Comparison of ENCODE assay signal across 9 mouse cellular contexts in the genomic region with DNA sequence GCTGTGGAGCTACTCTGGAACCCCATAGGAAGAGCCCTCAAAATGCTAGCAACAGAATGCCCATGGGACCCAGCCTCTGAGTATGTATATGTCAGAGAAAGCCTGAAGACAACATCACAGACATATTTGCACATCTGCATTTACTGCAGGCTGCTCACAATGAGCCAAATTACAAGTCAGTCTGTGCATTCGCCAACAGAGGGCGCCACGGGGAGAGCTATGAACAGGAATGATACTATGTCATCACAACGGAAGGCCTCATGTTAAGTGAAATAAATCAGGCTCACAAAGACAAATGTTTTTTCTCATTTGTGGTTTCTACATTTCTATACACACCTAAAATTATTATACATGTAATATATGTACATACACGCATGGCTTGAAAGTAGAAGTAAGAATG.
A peak's percentile ranks its signal among the peaks of the same experiment; 100 is the strongest.
DNase-seq lines count a peak whose midpoint lies in the region; ATAC-seq lines count a peak whose summit lies in the region.
"Had no signal": no experiment of that assay in that cellular context is flagged by ENCODE, and none has a peak within 500 bp of the region (broad histone marks: within the 10 kb centered on the region; RNA-seq: fewer than 3 reads in every experiment).

No protein-coding gene starts in this region.

- H3K4me1 ChIP-seq in limb, embryonic 11.5 days (ENCODE audit: control insufficient read depth, insufficient read depth, low read length) = no peaks in the 10 kb centered on the region
- H3K4me1 ChIP-seq in limb, embryonic 10.5 days = no peaks in the 10 kb centered on the region
- H3K4me1 ChIP-seq: embryonic facial prominence, embryonic 12.5 days had no signal

- no peak overlapping the region for H3K9ac ChIP-seq in limb, embryonic 11.5 days (ENCODE audit: low read length)
- H3K9ac ChIP-seq: embryonic facial prominence, embryonic 12.5 days had no signal

- no peak overlapping the region for H3K4me3 ChIP-seq in limb, embryonic 11.5 days (ENCODE audit: low read depth, low read length)
- no peak overlapping the region for H3K4me3 ChIP-seq in limb, embryonic 10.5 days
- H3K4me3 ChIP-seq: embryonic facial prominence, embryonic 12.5 days had no signal

- peak; percentile 15 to 25 for DNase-seq in adrenal gland, postnatal 36 days
- no peak for DNase-seq in adrenal gland, adult 8-10 months
- peak; percentile 45 for DNase-seq in limb, embryonic 11.5 days (ENCODE audit: low spot score)
- DNase-seq in limb, embryonic 10.5 days (ENCODE audit: low spot score) = no peak
- DNase-seq in R1 (ENCODE audit: low read depth, low spot score) = peak; percentile 71
- DNase-seq in right cerebral cortex, adult 18-20 months = no peak
- DNase-seq in ovary, postnatal 14 days (ENCODE audit: low spot score) = no peak

- H3K4me2 ChIP-seq in limb, embryonic 11.5 days (ENCODE audit: low read depth, severe bottlenecking) = no peak overlapping the region
- H3K4me2 ChIP-seq: embryonic facial prominence, embryonic 12.5 days had no signal

- no peaks in the 10 kb centered on the region for H3K27me3 ChIP-seq in limb, embryonic 11.5 days (ENCODE audit: control insufficient read depth, insufficient read depth, low read length)
- H3K27me3 ChIP-seq in limb, embryonic 10.5 days (ENCODE audit: low read depth, poor library complexity, severe bottlenecking) = no peaks in the 10 kb centered on the region
- H3K27me3 ChIP-seq: embryonic facial prominence, embryonic 12.5 days had no signal

- no peaks in the 10 kb centered on the region for H3K9me3 ChIP-seq in limb, embryonic 11.5 days (ENCODE audit: control insufficient read depth, low read length)
- no peaks in the 10 kb centered on the region for H3K9me3 ChIP-seq in limb, embryonic 10.5 days (replicated peaks)
- H3K9me3 ChIP-seq: embryonic facial prominence, embryonic 12.5 days had no signal

- no peak overlapping the region for H3K27ac ChIP-seq in limb, embryonic 11.5 days (replicated peaks; ENCODE audit: low read depth, low read length)
- no peak overlapping the region for H3K27ac ChIP-seq in limb, embryonic 10.5 days
- H3K27ac ChIP-seq: embryonic facial prominence, embryonic 12.5 days had no signal

- H3K36me3 ChIP-seq in limb, embryonic 11.5 days (ENCODE audit: control insufficient read depth, insufficient read depth, low read length) = peaks cover 3% of the 10 kb centered on the region; the same call in 1 of the 2 replicates
- H3K36me3 ChIP-seq in limb, embryonic 10.5 days = peaks cover 38% of the 10 kb centered on the region

- WGBS in limb, embryonic 11.5 days = 76% methylated on average over 5 of the region's 5 CpGs
- 79% methylated on average over 5 of the region's 5 CpGs for WGBS in limb, embryonic 10.5 days

- no peak for ATAC-seq in limb, embryonic 11.5 days (ENCODE audit: insufficient number of reproducible peaks, low FRiP score, low TSS enrichment, low read depth)
- peak; percentile 56; the same call in 1 of the 2 replicates for ATAC-seq in megakaryocyte-erythroid progenitor cell, adult 5-6 weeks (replicated peaks; ENCODE audit: low FRiP score, low TSS enrichment, poor library complexity, severe bottlenecking)

Comparison
In these comparisons a context has a peak if more than half of its experiments do, and no peak if none do; other contexts are left out.
1. DNase-seq: peak in adrenal gland, postnatal 36 days (2 of 2), limb, embryonic 11.5 days (single experiment) and R1 (single experiment); none in adrenal gland, adult 8-10 months (single experiment), limb, embryonic 10.5 days (single experiment), right cerebral cortex, adult 18-20 months (single experiment) and ovary, postnatal 14 days (single experiment).